Mouse (Mus musculus) cerebellum, adult 9-11 months (tissue): ENCODE measurements around the gene Palm3.

ENCODE experiments used
- DNase-seq: peaks from one replicate; pipeline ENCODE4 v3.0.0; 2022

The Palm3 gene

DNA sequence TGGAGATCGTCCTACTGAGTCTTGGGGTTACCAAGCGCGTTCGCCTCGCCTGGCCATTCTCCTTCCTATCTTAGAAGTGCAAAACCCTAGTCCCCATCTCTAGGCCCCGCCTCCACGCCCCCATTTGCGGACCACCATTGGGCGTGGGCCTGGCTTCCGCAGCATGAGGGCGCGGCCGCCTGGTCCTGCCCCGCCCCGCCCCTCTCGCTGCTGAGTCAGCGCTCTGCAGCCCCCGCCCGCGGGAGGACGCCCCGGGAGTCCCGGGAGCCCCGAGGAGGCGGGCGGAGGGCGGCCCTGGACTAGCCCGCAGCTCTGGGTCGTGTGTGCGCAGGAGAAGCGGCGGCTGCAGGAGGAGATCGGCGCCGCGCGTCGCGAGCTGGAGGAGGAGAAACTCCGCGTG is 4.6 kb downstream of the Palm3 start:
- no peak for DNase-seq

DNA sequence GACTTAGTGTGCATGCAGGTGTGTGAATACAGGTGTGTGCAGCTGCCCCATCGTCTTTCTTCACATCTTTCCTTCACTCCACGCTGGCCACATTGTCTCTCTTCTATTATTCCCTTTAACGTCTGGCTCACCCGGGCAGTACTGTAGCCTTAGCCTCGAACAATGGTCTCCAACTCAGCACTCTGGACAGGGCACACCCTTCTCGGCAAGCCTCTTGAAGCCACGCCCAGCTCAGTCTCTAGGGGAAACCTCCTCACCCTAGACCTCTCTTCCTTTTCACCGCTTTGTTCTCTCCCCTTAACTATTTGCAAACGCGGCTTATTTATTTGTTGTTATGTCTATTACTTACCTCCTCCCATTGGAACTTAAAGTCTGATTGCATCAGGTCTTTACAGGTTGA is 6.2 kb downstream of the Palm3 start:
- DNase-seq = no peak

DNA sequence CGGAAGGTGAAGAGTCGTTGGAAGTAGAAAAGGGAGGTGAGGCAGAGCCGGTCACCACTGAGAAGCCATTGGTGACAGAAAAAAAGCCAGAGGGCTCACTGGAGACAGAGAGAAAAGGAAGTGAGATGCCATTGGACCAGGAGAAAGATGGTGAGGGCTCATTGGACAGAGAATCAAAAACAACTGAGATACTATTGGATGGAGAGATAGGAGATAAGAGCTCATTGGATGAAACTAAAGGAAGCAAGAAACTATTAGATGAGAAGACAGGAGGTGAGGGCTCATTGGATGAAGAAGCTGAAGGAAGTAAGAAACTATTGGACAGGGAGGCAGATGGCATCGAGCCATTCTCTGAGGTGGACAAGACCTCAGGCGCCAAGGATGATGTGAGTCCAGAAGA is 8.0 kb downstream of the Palm3 start:
- DNase-seq = no peak

DNA sequence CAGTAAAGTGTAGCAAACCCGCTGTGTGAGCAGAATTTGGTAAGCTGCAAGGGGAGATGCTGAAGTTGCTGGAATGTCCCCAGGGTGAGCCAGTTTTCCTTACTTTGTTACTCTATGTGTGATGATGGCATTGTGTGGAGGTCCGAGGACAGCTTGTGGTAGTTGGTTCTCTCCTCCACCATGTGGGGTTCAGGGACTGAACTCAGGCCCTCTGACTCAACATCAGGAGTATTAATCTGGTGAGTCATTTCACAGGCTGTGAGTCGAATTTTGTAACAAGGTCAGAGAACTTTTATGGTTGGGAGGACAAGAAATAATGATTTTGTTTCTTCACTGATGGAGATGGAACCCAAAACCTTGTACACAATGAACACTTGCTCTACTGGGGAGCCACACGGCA is 11.5 kb downstream of the Palm3 start:
- no peak for DNase-seq

DNA sequence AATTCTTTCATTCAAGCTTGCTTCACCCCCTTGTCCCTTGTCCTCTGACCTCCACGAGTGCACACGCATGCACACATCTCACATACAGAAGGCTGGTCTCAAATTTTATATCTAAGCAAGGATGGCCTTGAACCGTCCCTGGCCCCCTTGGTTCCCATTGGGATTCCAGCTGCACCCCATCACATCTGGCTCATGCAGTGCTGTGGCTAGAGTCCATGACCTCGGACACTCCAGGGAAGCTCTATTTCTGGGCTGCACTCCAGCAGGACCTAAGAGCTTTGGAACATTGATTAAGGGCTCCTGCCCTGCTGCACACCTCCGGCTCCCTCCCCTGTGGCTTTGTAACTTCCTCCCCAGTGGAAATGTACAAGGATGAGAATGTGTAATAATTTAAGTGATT is 16.7 kb downstream of the Palm3 start:
- no peak for DNase-seq

DNA sequence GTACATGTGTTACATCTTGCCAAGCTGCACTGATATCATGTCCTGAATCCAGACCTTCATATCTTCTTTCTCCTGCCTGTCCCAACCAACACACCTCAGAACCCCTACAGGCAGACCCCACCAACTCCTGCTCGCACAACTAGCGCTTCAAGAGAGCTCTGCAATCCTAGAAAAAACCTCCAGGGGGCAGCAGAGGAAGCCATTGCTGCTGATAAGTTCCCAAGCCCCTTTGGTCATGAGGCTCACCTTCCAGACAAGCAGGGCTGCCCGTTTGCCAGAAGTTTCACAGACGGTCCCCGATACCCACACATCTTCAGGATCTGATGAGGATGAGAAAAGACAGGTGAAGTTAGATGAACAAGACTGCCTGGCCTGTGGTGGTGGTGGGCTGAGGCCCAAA is 17.8 kb downstream of the Palm3 start:
- peak; percentile 64 for DNase-seq

DNA sequence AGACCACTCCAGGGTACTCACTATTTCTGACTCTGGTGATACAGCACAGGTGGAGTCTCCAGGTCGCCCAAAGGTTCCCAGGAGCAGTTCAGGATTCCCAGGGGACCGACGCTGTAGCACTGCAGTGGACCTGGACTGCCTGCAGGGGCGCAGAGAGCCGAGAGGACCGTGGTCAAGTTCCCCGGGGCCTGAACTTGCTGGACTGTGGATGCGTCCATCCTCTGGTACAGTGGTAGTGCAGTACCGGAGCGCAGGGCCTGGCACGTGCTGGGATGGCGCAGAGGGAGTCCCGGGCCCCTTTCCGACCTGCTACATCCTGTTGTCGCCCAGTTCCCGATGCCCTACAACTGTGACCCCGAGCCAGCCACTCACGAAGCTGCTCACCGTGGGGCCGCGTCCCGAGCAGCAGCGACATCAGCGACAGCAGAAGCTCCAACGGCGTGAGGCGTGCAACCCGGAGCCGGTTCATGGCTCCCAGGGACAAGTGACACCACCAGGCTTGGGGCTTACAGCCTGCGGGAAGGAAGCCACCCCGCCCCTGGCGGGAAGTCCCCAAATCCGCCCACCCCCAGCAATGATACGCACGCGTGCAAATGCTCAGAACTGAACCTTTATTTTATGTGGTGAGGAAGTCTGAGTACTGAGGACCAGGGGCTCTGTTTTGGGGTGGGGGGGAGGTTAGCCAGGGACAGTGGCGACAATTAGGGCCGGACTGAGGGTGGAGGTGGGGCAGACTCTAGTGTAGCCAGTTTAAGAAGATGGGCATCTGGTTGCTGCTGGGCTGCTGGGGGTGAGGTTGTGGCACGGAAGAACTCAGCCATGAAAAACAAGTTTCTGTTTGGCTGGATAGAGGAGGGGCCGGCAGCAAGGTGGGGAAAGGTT is 21.0 kb downstream of the Palm3 start, which contains the start of gene Il27ra:
Il27ra (minus strand) TSS at position 524 of the 882 bp plus-strand sequence.
- no peak for DNase-seq

DNA sequence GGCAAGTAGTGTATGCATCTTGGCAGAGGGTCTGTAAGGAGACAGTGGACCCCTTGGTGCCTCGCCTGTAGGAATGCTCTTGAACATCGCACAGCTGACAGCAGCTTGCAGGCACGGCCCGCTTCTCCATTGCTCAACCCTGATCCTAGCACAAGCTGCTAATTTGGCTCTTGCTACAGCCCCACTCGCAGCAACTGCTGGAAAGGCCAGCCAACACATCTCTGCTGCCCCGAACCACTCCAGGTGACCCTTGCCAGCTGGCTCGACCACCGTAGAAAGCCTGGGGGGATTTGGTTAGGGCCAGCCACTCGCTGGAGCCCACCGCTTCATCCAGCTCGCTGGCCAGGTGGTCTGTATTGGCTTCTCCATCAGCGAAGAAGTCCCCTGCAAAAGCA is 21.7 kb downstream of the Palm3 start:
- no peak for DNase-seq

DNA sequence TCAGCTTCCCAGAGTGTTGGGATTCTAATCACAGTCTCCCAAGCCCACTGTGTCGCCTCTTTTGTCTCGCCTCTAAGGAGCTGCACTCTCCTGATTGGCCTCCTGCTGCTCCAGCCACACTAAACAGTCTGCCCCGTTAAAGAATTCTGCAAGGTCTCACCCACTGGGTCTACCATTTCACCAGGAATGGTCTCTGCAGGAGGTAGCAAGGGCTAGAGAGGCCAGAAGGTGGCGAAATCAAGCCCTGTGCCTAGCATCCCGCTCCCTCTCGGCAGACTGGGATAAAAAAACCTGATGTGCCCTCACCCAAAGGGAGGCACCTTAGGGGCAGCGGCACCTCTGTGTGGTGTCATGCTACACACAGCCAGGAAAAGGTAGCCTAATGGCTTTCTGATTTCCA is 22.8 kb downstream of the Palm3 start:
- no peak for DNase-seq

DNA sequence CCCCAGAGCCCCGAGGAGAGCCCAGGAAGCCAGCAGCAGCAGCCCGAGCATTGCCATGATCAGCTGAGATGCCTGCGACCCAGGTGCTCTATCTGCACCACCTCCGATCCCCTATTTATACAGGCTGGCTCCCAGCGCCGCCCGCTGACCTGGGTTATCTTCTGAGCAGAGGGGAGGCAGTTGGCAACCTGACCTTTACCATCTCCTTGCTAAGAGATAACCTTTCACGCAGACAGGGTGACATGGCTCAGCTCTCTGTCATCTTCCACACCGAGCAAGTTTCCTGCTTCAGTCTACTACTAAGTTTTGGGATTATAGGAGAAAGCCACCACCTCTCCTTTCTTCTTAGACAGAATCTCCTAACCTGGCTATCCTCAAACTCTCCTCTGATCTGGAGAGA is 23.6 kb downstream of the Palm3 start, which contains the start of gene Rln3:
Rln3 (minus strand) TSS at position 101 of the 400 bp plus-strand sequence.
- no peak for DNase-seq

DNA sequence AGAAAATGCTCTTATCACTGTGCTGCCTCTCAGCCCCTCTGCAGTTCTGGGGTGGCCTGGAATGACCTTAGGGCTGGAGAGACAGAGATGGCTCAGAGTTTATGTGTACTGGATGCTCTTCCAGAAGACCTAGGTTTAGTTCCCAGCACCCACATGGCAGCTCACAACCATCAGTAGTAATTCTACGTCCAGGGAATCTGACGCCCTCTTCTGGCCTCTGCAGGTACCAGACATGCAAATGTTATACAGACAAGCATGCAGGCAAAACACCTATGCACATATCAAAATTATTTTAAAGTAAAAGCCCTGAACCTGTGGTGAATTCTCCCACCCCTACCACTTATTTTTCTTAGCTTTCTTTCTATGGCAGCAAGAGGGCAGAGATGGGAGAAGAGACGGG is 25.2 kb downstream of the Palm3 start:
- DNase-seq = no peak

DNA sequence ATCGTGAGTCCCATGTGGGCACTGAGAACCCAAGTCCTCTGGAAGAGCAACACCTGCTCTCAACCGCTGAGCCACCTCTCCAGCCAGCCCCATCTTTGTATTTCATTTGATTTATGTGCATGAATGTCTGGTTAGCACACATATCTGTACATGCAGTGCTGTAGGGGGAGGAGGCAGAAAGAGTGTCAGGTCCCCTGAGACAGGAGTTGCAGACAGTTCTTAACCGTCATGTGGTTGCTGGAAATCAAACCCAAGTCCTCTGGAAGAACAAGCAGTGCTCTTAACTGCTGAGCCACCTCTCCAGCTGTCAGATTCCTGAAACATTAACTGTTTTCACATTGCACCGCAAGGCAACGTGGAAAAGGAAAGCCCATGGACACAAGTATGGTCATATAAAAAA is 26.9 kb downstream of the Palm3 start:
- no peak for DNase-seq

DNA sequence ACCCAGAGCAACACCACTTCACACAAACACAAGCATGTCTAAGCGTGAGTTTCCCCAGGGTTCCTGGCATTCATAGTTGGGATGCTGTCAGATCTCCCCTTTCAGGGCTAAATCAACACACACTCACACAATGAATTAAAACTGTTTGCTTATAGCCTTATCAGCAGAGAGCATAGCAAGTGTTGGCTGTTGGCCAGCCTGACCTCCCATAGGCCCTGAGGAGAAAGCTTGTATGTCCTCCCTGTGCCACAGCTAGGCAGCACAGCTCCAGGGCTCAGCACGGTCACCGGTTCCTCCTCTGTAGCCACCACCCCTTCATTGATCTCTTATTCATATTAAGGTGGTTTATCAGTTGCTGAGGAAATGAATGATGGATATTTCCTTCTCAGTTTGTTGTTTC is 31.5 kb downstream of the Palm3 start:
- DNase-seq = no peak

DNA sequence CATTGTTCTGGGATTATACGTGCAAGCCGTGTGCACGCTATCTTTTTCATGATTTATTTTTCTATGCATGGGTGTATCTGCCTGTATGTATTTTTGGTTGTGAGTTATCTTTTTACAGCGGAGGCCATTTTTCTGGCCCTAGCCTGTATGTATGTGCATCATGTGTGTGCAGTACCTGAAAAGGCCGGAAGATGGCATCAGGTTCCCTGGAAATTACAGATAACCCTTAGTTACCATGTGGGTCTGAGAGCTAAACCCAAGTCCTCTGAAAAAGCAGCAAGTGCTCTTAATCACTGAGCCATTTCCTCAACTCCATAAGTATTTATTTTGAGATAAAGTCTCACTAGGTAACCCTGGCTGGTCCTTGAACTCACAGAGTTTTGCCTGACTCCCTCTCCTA is 32.0 kb downstream of the Palm3 start:
- DNase-seq = no peak

DNA sequence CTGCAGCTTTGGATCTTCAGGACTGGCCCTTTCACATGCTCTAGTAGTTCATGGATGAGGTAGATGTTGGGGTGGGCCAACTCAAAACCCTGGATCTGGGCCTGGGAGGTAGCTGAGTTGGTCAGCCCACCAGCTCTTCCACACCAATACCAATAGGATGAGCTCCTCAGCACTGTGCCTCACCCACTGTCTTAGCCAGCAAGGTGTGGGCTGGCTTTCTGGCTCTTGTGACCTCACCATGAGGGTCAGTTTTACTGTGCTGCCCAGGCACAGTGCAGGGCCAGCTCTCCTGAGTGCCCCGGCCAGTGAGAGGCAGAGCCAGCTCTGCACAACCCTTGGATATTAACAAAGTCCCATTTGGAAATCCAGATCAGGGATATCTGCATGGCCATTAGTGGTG is 36.6 kb downstream of the Palm3 start:
- no peak for DNase-seq

DNA sequence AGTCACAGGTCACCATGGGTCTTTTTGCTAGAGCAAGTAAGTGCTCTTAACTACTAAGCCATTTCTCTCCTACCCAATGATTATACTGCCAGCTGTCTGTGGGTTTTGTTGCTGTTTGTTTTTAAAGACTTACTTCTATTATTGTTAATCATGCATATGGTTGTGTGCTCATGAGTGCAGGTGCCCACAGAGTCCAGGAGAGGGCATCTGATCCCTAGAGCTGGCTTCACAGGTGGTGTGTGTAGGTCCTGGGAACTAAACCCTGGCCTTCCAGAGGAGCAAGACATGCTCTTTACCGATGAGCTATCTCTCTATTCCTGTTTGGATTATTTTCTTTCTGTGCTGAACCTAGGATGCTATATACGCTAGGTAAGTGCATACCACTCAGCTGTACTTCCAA is 38.0 kb downstream of the Palm3 start:
- no peak for DNase-seq

DNA sequence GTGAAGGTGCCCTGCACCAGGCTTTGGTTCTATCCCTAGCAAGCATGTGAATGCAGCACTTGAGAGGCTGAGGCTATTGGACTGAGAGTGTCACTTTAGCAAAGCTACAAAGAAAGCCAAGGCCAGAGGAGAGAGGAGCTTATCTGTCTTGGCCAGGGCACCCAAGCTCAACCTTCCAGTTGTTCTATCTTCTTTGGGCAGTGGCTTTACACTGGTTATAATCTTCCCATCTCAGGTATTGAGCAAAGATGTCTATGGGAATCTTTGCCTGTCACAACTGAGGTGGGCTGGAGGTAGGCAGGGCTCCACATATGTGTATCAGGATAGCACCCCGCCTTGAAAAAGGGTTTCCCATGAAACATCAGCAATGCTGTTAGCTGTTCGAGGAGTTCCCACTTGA is 39.0 kb downstream of the Palm3 start:
- no peak for DNase-seq

DNA sequence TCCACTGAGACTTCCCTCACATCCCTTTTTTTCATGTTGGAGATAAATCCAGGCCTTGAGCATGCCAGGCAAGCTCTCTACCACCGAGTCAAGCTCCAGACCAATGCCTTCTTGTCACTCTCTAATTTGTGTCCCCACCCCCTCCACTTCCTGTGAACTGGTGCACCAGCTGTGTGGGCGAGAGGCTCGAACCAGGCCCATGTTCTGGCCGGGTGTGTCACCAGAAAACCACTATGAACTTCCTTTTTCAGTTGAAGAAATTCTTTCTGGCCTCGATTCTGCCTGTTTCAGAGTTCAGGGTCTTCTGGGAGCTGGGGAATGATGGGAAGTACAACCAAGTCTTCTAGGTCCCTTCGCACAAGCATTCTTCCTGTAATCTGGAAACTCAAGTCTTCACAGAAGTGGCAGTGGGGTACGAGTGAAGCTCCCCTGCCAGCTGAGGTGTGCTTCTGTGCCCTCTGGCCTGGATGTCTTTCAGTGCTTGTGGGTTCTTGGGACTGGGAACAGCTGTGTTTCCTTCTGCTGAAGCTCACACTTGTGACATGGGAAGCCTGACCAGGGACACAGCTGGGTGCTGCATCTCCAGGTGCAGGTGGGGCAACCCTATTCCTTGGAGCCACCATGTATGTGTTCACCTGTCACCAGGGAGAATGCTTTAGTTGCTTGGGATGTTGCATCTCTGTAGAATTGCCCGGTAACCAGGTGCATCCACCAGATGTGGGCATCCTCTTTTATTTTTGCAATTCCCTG is 42.8 kb downstream of the Palm3 start:
- DNase-seq = no peak

DNA sequence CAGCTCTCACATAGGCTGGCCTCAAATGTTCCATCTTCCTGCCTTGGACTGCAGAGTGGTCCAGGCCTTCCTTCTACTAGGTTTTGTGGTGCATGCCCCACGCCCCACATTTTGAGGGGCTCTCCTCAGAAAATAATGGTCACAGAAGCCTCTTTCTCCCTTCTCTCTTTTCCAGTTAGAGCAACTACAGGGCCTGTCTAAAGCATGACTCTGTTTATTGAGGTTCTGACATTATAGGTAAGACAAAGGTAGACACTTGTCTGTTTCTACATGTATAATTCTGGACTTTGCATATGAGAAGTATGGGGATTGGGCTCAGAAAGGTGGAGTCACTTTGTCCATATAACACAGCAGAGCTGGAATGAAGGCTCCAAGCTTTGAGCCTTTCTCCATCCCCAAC is 43.8 kb downstream of the Palm3 start, which contains the start of gene Gm10643:
Gm10643 (minus strand) TSS at position 101 of the 400 bp plus-strand sequence.
- no peak for DNase-seq

DNA sequence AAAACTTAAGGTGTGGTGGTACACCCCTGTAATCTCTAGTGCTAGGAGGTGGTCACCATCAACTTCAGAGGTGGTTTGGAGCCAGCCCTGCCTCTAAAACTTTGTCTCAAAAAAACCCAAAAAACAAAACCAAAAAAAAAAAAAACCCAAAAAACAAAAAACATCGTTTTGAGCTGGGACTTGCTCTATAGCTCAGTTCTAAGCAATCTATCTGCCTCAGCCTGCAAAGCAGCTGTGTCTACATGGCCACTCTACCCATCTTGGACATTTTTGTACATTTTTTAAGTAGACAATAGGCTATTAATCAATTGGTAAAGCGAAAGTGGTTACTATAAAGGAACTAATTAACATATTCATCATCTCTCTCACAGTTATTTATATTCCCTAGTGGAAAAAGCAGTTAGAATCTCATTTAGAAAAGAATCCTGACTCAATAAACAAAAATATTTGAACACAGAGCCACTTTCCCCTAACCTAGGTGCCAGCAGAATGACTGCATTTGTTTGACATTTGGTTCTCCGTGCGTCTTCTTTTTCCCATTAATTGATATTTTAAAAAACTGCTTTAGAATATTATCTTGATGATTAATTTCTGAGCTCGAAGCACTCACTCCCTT is 44.3 kb downstream of the Palm3 start:
- no peak for DNase-seq

DNA sequence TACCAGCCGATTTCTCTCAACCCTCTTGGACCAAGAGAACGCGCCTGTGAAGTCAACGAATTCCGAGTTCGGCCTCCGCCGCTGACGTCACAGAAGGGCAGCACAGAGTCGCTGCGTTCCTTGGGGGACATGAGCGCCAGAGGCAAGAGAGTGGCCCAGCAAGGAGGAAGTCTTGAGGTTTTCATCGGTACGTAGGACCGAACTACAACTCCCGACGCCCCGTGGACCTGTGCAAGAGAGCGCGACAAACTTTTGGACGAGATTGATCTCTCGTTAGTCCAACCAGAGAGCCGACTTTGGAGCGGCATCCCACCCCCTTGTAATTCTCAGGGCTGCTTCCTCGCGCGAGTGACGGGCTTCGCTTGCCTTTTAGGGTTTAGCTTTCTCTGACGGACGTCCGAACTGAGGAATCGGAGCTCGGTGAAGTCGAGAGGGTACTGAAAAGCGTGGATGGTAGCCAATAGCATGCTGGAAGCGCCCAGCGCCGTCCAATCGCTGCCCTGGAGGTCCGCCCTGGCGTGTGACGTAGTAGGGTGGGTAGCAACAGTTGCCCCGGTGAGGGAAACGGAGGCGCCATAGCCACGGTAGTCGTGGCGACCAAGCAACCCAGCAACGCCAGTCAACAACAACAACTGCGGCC is 45.1 kb downstream of the Palm3 start, which contains the start of gene Rfx1:
Rfx1 (plus strand) TSS at position 544 of the 640 bp plus-strand sequence.
- peak; percentile 100 for DNase-seq

DNA sequence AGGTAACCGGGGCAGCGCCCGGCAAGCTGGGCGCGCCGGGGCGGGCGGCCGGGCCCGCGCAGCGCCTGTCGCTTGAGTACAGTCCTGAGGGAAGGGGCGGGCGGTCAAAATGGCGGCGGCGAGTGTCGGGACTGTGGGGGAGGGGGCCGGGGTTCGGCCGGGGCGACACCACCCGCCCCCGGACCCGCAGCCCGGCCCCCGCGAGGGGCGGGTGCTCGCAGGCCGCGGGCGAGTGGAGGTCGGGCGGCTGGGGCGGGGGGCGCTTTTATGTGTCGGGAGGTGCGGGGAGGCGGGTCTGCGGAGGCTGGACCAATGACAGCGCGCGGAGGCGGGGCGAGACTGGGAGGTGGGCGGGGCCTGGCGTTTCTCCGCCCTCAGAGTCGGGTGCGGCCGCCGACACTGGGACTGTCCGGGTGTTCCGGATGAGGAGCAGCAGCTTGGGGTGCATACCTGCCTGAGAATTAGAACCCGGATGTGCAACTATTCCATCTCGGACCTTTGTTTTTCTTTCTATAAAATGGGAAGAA is 45.8 kb downstream of the Palm3 start:
- DNase-seq = peak; percentile 92

DNA sequence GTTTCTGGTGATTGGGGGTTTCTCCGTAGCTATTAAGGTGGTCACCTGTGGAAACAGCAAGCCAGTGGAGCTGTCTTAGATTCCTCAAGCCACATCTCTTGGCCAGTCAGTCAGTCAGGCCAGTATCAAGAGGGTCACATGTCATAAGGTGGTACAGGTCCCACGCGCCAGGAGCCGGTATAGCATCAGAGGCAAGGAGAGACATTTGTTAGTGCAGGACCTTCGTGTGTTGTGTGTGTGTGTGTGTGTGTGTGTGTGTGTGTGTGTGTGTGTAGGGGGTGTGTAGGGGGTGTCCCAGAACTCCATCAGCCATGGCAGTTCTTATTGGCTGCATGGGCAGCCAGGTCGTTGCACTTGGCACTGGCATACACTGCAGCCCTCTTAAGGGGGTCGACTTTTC is 46.6 kb downstream of the Palm3 start:
- DNase-seq = no peak
